Mouse (Mus musculus): ENCODE measurements around the gene Clrn3.

Gene Clrn3

GRCm38 (mm10) chr7:135486645-135487382, 41.6 kb downstream of the Clrn3 start:
- DNase-seq (ENCODE audit: low read depth) = no peak

GRCm38 (mm10) chr7:135485796-135486410, 42.6 kb downstream of the Clrn3 start:
- no peak for DNase-seq (ENCODE audit: low read depth)

- DNase-seq (ENCODE audit: low read depth) = no peak
Observed at GRCm38 (mm10) chr7:135485116-135485795, 43.2 kb downstream of the Clrn3 start.

- DNase-seq (ENCODE audit: low read depth) = no peak
Observed at GRCm38 (mm10) chr7:135484341-135484740, 44.1 kb downstream of the Clrn3 start.

GRCm38 (mm10) chr7:135483751-135484150, 44.7 kb downstream of the Clrn3 start:
- no peak for DNase-seq (ENCODE audit: low read depth)

- no peak for DNase-seq (ENCODE audit: low read depth)
Observed at GRCm38 (mm10) chr7:135481150-135481549, 47.3 kb downstream of the Clrn3 start.

GRCm38 (mm10) chr7:135479912-135480311, 48.5 kb downstream of the Clrn3 start:
- DNase-seq (ENCODE audit: low read depth) = no peak

- no peak for DNase-seq (ENCODE audit: low read depth)
Observed at GRCm38 (mm10) chr7:135479322-135479880, 49.1 kb downstream of the Clrn3 start.

- no peak for DNase-seq (ENCODE audit: low read depth)
Observed at GRCm38 (mm10) chr7:135477256-135477655, 51.2 kb downstream of the Clrn3 start.

- no peak for DNase-seq (ENCODE audit: low read depth)
Observed at GRCm38 (mm10) chr7:135475981-135476380, 52.5 kb downstream of the Clrn3 start.

GRCm38 (mm10) chr7:135470319-135470718, 58.1 kb downstream of the Clrn3 start:
- DNase-seq (ENCODE audit: low read depth) = no peak

- no peak for DNase-seq (ENCODE audit: low read depth)
Observed at GRCm38 (mm10) chr7:135468631-135469030, 59.8 kb downstream of the Clrn3 start.

- no peak for DNase-seq (ENCODE audit: low read depth)
Observed at GRCm38 (mm10) chr7:135465293-135465692, 63.2 kb downstream of the Clrn3 start.

- DNase-seq (ENCODE audit: low read depth) = no peak
Observed at GRCm38 (mm10) chr7:135464689-135465259, 63.7 kb downstream of the Clrn3 start.

Measured in c-Kit-positive CD71-negative TER-119-negative erythroid progenitor cells, embryonic 14.5 days (primary cell).